Mouse (Mus musculus) embryonic facial prominence, embryonic 14.5 days (tissue): ENCODE data around the gene Gclc. TPM values are rescaled to one million over a fixed set of nuclear protein-coding genes. Genes with fewer than 3 reads are reported as not detected.

Source experiments
- ATAC-seq: fragments of 200-750 bp; cut with Nextera tagmentation; 2 replicates; pipeline ENCODE4 v1.8.0; 2017; ENCODE audit warnings: low read depth, moderate number of reproducible peaks, moderate TSS enrichment
- DNase-seq: peaks from one replicate; pipeline ENCODE4 v3.0.0-alpha.2; 2015; ENCODE audit warnings: low spot score
- H3K27ac ChIP-seq: fragments of 300-500 bp; sonication (generic); replicated peaks from 2 replicates; pipeline ENCODE4 v1.5.1; 2014; ENCODE audit warnings: low read depth, mild to moderate bottlenecking, low read length, moderate library complexity
- H3K27me3 ChIP-seq: fragments of 300-500 bp; sonication (generic); replicated peaks from 2 replicates; pipeline ENCODE4 v1.6.1; 2014; ENCODE audit warnings: low read length; ENCODE audit not compliant: control insufficient read depth, insufficient read depth
- H3K36me3 ChIP-seq: fragments of 300-500 bp; sonication (generic); 2 replicates; pipeline ENCODE4 v1.6.1; 2014; ENCODE audit warnings: low read length, mixed read lengths; ENCODE audit not compliant: control insufficient read depth, insufficient read depth
- H3K4me1 ChIP-seq: fragments of 300-500 bp; sonication (generic); 2 replicates; pipeline ENCODE4 v1.6.1; 2014; ENCODE audit warnings: antibody characterized with exemption, low read length; ENCODE audit not compliant: control insufficient read depth, insufficient read depth
- H3K4me2 ChIP-seq: fragments of 300-500 bp; sonication (generic); 2 replicates; pipeline ENCODE4 v1.6.1; 2014; ENCODE audit warnings: low read depth, mild to moderate bottlenecking, low read length, moderate library complexity, mixed read lengths
- H3K4me3 ChIP-seq: fragments of 300-500 bp; sonication (generic); 2 replicates; pipeline ENCODE4 v1.5.1; 2014; ENCODE audit warnings: low read depth, mild to moderate bottlenecking, low read length
- H3K9ac ChIP-seq: fragments of 300-500 bp; sonication (generic); 2 replicates; pipeline ENCODE4 v1.6.1; 2014; ENCODE audit warnings: low read depth, mild to moderate bottlenecking, low read length, moderate library complexity, mixed read lengths
- H3K9me3 ChIP-seq: fragments of 300-500 bp; sonication (generic); 2 replicates; pipeline ENCODE4 v1.6.1; 2016; ENCODE audit warnings: low read length; ENCODE audit not compliant: control insufficient read depth
- WGBS: fragments of 180-500 bp; shearing (Covaris S2); extraction: QIAGEN DNeasy Blood & Tissue Kit; methylation state at CpG from one replicate; pipeline ENCODE4 v1.1.7; 2014; 5-methylcytosine and 5-hydroxymethylcytosine counted together
- polyA plus RNA-seq: library from polyadenylated mRNA; unstranded; fragments of >200 nt; fragmentation: Nextera tagmentation; extraction: Ambion mirVana; gene quantifications from 2 replicates; pipeline ENCODE4 v1.2.1, GENCODE M21; 2014

Gclc gene
- polyA plus RNA-seq, 1 experiment from 2014 or later = 16.8 TPM

- peak; percentile 60 for DNase-seq
- Histone ChIP-seq H3K36me3 (no peaks in the 10 kb centered on the region), H3K9ac (peak overlapping the region; percentile 80), H3K4me3 (peak overlapping the region; percentile 82), H3K4me1 (peaks cover 10% of the 10 kb centered on the region), H3K27ac (peak overlapping the region; percentile 74), H3K4me2 (peak overlapping the region; percentile 87), H3K9me3 (no peaks in the 10 kb centered on the region), H3K27me3 (no peaks in the 10 kb centered on the region)
- WGBS = 1% methylated on average over 15 of the region's 57 CpGs
- ATAC-seq = peak; percentile 72
Observed at GRCm38 (mm10) chr9:77754728-77755402, 530 bp downstream of the Gclc start.

- ATAC-seq = no peak
- no peak for DNase-seq
- WGBS = 14% methylated on average over 9 of the region's 9 CpGs
Observed at GRCm38 (mm10) chr9:77755403-77755784, 1.1 kb downstream of the Gclc start.

GRCm38 (mm10) chr9:77756076-77756475, 1.7 kb downstream of the Gclc start:
- H3K4me3 ChIP-seq = peak overlapping the region; percentile 82

More at GRCm38 (mm10) chr9:77755403-77755784, 1.1 kb downstream of the Gclc start:
- H3K27me3 ChIP-seq = no peaks in the 10 kb centered on the region
- peak overlapping the region; percentile 82 for H3K4me3 ChIP-seq
- H3K27ac ChIP-seq = no peak overlapping the region
- H3K36me3 ChIP-seq = no peaks in the 10 kb centered on the region
- peak overlapping the region; percentile 87 for H3K4me2 ChIP-seq
- H3K4me1 ChIP-seq = peaks cover 10% of the 10 kb centered on the region
- H3K9ac ChIP-seq = peak overlapping the region; percentile 80
- H3K9me3 ChIP-seq = no peaks in the 10 kb centered on the region

GRCm38 (mm10) chr9:77757331-77757730, 3.0 kb downstream of the Gclc start:
- WGBS = 78% methylated on average over 1 of the region's 1 CpGs
- ATAC-seq (no peak), DNase-seq (no peak)
- Histone ChIP-seq H3K4me2 (no peak overlapping the region), H3K36me3 (no peaks in the 10 kb centered on the region), H3K27ac (no peak overlapping the region), H3K27me3 (no peaks in the 10 kb centered on the region), H3K9me3 (no peaks in the 10 kb centered on the region), H3K9ac (no peak overlapping the region), H3K4me3 (no peak overlapping the region), H3K4me1 (peaks cover 7% of the 10 kb centered on the region)

More at GRCm38 (mm10) chr9:77756076-77756475, 1.7 kb downstream of the Gclc start:
- Histone ChIP-seq H3K9ac (no peak overlapping the region), H3K27me3 (no peaks in the 10 kb centered on the region), H3K4me2 (peak overlapping the region; percentile 87), H3K4me1 (peaks cover 10% of the 10 kb centered on the region), H3K9me3 (no peaks in the 10 kb centered on the region), H3K27ac (no peak overlapping the region), H3K36me3 (no peaks in the 10 kb centered on the region)
- ATAC-seq (no peak), DNase-seq (peak; percentile 50)
- WGBS = 31% methylated on average over 9 of the region's 9 CpGs

GRCm38 (mm10) chr9:77758481-77758880, 4.1 kb downstream of the Gclc start:
- Histone ChIP-seq H3K4me1 (peaks cover 7% of the 10 kb centered on the region), H3K4me3 (no peak overlapping the region), H3K27ac (no peak overlapping the region), H3K36me3 (0 out of 2 replicates have a peak, but pooled peaks cover 6% of the 10 kb centered on the region), H3K27me3 (no peaks in the 10 kb centered on the region), H3K9ac (no peak overlapping the region), H3K4me2 (no peak overlapping the region), H3K9me3 (no peaks in the 10 kb centered on the region)
- DNase-seq (peak; percentile 79), ATAC-seq (no peak)
- WGBS = 32% methylated on average over 8 of the region's 8 CpGs

GRCm38 (mm10) chr9:77759111-77759510, 4.8 kb downstream of the Gclc start:
- H3K9me3 ChIP-seq = no peaks in the 10 kb centered on the region
- H3K4me1 ChIP-seq = peaks cover 7% of the 10 kb centered on the region
- ATAC-seq (no peak), DNase-seq (no peak)
- H3K4me3 ChIP-seq = no peak overlapping the region
- 61% methylated on average over 6 of the region's 6 CpGs for WGBS
- 0 out of 2 replicates have a peak, but pooled peaks cover 6% of the 10 kb centered on the region for H3K36me3 ChIP-seq
- no peak overlapping the region for H3K9ac ChIP-seq
- no peaks in the 10 kb centered on the region for H3K27me3 ChIP-seq
- H3K4me2 ChIP-seq = no peak overlapping the region
- no peak overlapping the region for H3K27ac ChIP-seq

GRCm38 (mm10) chr9:77759756-77760155, 5.4 kb downstream of the Gclc start:
- Histone ChIP-seq H3K36me3 (0 out of 2 replicates have a peak, but pooled peaks cover 6% of the 10 kb centered on the region), H3K27me3 (no peaks in the 10 kb centered on the region), H3K4me3 (no peak overlapping the region), H3K27ac (no peak overlapping the region), H3K4me1 (peaks cover 7% of the 10 kb centered on the region), H3K9me3 (no peaks in the 10 kb centered on the region), H3K4me2 (no peak overlapping the region), H3K9ac (no peak overlapping the region)
- 85% methylated on average over 6 of the region's 6 CpGs for WGBS
- ATAC-seq (no peak), DNase-seq (no peak)

GRCm38 (mm10) chr9:77766218-77766617, 11.9 kb downstream of the Gclc start:
- ATAC-seq = no peak
- H3K27ac ChIP-seq = no peak overlapping the region
- 87% methylated on average over 8 of the region's 8 CpGs for WGBS
- no peak overlapping the region for H3K4me3 ChIP-seq
- no peak overlapping the region for H3K4me2 ChIP-seq
- H3K9me3 ChIP-seq = no peaks in the 10 kb centered on the region
- H3K27me3 ChIP-seq = no peaks in the 10 kb centered on the region
- no peak for DNase-seq
- H3K36me3 ChIP-seq = 0 out of 2 replicates have a peak, but pooled peaks cover 6% of the 10 kb centered on the region
- no peaks in the 10 kb centered on the region for H3K4me1 ChIP-seq
- no peak overlapping the region for H3K9ac ChIP-seq

- DNase-seq (no peak), ATAC-seq (no peak)
- Histone ChIP-seq H3K4me1 (no peaks in the 10 kb centered on the region), H3K9ac (no peak overlapping the region), H3K9me3 (no peaks in the 10 kb centered on the region), H3K27me3 (no peaks in the 10 kb centered on the region), H3K4me3 (no peak overlapping the region), H3K4me2 (no peak overlapping the region), H3K36me3 (0 out of 2 replicates have a peak, but pooled peaks cover 6% of the 10 kb centered on the region), H3K27ac (no peak overlapping the region)
- WGBS = 62% methylated on average over 3 of the region's 3 CpGs
Observed at GRCm38 (mm10) chr9:77766767-77767166, 12.4 kb downstream of the Gclc start.
